Mouse (Mus musculus) liver, embryonic 15.5 days (tissue): ENCODE results near the gene Senp5. TPM values are rescaled to one million over a fixed set of nuclear protein-coding genes. Genes with fewer than 3 reads are reported as not detected.
A peak's percentile ranks its signal among the peaks of the same experiment; 100 is the strongest.

ENCODE experiments used
- ATAC-seq: fragments of 200-750 bp; cut with Nextera tagmentation; 2 replicates; pipeline ENCODE4 v1.8.0; 2017; ENCODE audit warnings: moderate number of reproducible peaks, mild to moderate bottlenecking, moderate library complexity; ENCODE audit not compliant: insufficient read depth
- H3K27ac ChIP-seq: fragments of 300-500 bp; sonication (generic); replicated peaks from 2 replicates; pipeline ENCODE4 v1.5.1; 2015; ENCODE audit warnings: mild to moderate bottlenecking, inconsistent platforms
- H3K27me3 ChIP-seq: fragments of 300-500 bp; sonication (generic); 2 replicates; pipeline ENCODE4 v1.6.1; 2015; ENCODE audit warnings: mild to moderate bottlenecking, inconsistent platforms
- H3K36me3 ChIP-seq: fragments of 300-500 bp; sonication (generic); replicated peaks from 2 replicates; pipeline ENCODE4 v1.6.1; 2015; ENCODE audit warnings: moderate library complexity, mild to moderate bottlenecking, inconsistent platforms
- H3K4me1 ChIP-seq: fragments of 300-500 bp; sonication (generic); replicated peaks from 2 replicates; pipeline ENCODE4 v1.6.1; 2015; ENCODE audit warnings: inconsistent platforms
- H3K4me2 ChIP-seq: fragments of 300-500 bp; sonication (generic); 2 replicates; pipeline ENCODE4 v1.6.1; 2015; ENCODE audit warnings: moderate library complexity, mild to moderate bottlenecking, inconsistent platforms
- H3K4me3 ChIP-seq: fragments of 300-500 bp; sonication (generic); replicated peaks from 2 replicates; pipeline ENCODE4 v1.5.1; 2015; ENCODE audit warnings: mild to moderate bottlenecking, inconsistent platforms
- H3K9ac ChIP-seq: fragments of 300-500 bp; sonication (generic); 2 replicates; pipeline ENCODE4 v1.6.1; 2015; ENCODE audit warnings: moderate library complexity, mild to moderate bottlenecking, inconsistent platforms
- H3K9me3 ChIP-seq: fragments of 300-500 bp; sonication (generic); replicated peaks from 2 replicates; pipeline ENCODE4 v1.6.1; 2016; ENCODE audit warnings: inconsistent platforms
- WGBS: fragments of 180-500 bp; shearing (Covaris S2); methylation state at CpG from one replicate; pipeline ENCODE4 v1.1.7; 2015; ENCODE audit warnings: mixed read lengths; ENCODE audit not compliant: insufficient replicate concordance; 5-methylcytosine and 5-hydroxymethylcytosine counted together
- polyA plus RNA-seq: library from polyadenylated mRNA; unstranded; fragments of >200 nt; fragmentation: Nextera tagmentation; extraction: Ambion mirVana; gene quantifications from 2 replicates; pipeline ENCODE4 v1.2.1, GENCODE M21; 2015

Gene Senp5
- 4.7 and 5.1 TPM in 2 replicates for polyA plus RNA-seq

DNA sequence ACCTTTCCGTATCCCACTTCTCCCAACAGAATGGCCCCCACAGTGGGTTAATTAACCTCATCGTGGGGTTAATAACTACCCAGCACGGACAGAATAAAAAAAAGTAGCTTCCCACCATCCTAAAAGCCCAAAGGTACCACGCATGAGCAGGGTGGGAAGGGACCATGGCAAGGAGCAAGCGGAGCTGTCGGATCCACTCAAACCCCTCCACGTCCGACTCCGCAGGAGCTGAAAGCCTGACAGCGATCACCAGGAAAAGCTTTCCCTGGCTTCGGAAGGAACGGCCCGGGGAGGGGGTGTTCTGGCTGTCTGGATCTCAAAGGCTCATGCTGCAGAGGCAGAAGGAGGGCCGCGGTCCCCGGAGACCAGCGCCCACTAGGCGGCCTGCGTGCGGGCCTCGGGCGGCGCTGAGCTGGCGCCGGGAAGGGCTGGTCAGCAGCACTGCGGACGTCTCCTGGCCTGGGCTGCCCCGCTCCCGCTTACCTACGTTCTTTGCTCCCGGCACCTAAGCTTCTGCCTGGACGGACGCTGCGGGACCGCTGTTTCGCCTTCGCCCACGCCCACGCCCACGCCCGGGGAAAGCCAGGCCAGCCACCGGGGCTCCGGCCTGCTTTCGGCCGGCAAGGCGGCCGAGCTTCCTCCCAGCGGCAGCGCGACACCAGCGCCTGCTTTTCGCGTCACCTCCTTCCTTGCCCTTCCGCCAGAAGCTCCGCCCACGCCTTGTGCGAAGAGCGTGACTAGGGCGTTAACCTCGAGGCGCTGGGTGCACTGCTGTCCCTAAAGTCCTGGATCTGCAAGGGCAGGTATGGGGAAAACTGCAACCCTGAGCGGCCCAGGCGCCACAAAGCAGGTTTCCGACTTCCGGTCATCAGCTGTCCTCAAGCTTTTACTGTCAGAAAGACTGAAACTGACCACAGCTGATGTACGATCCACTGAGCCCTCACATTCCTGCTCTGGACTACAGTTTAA, at the start of gene Senp5:
Gene Senp5, minus strand, starts transcription at position 779 of the 969 bp plus-strand sequence.
- under 1% methylated on average over 66 of the region's 66 CpGs for WGBS
- H3K36me3 ChIP-seq: no peaks in the 10 kb centered on the region; the same call in 1 of the 2 replicates
- ATAC-seq: peak; percentile 93
- peak within 1 kb of the TSS; percentile 94 for H3K4me2 ChIP-seq
- H3K9ac ChIP-seq: peak within 1 kb of the TSS; percentile 83
- H3K4me1 ChIP-seq: peaks cover 32% of the 10 kb centered on the region
- H3K27me3 ChIP-seq: no peaks in the 10 kb centered on the region
- no peaks in the 10 kb centered on the region for H3K9me3 ChIP-seq
- H3K27ac ChIP-seq: peak within 1 kb of the TSS; percentile 85
- peak within 1 kb of the TSS; percentile 82 for H3K4me3 ChIP-seq

DNA sequence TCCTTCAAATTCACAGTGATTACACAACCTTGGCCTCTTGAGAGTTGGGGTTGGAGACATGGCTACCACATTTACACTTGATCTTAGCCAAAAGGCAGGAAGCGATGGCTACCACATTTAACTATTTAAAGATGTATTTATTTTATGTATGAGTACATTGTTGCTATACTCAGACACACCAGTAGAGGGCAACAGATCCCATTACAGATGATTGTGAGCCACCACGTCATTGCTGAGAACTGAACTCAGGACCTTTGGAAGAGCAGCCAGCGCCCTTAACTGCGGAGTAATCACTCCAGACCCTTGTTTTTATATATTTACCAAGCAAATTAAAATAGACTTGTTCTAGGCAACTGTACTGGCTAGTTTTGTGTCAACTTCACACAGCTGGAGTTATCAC, 39.3 kb upstream of the Senp5 start:
- H3K9ac ChIP-seq: no peak overlapping the region
- 74% methylated on average over 4 of the region's 4 CpGs for WGBS
- H3K27me3 ChIP-seq: no peaks in the 10 kb centered on the region
- no peaks in the 10 kb centered on the region for H3K4me1 ChIP-seq
- no peak overlapping the region for H3K27ac ChIP-seq
- no peaks in the 10 kb centered on the region for H3K9me3 ChIP-seq
- H3K36me3 ChIP-seq: peaks cover 73% of the 10 kb centered on the region
- H3K4me3 ChIP-seq: no peak overlapping the region
- no peak for ATAC-seq
- H3K4me2 ChIP-seq: no peak overlapping the region

DNA sequence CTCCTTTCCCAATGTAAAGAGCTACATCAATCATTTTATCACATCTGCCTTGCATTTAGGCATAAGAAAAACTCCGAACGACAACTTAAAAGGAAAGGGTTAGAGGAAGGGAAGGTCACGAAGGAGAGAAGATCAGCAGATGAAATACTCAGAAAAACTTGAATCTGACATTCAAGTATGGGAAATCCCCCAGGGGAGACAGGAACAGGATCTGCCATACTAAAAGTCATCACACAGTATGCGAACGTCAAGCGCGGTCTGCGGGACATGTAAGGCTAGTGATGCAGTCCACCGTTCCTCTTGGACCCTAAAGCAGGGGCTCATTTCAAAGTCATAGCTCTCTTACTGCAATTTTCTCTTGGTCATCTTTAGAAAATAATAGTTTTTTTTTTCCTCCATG, 16.6 kb upstream of the Senp5 start:
- H3K27ac ChIP-seq: no peak overlapping the region
- ATAC-seq: no peak
- H3K4me3 ChIP-seq: no peak overlapping the region
- peaks cover 59% of the 10 kb centered on the region for H3K36me3 ChIP-seq
- no peak overlapping the region for H3K4me2 ChIP-seq
- H3K9me3 ChIP-seq: no peaks in the 10 kb centered on the region
- no peaks in the 10 kb centered on the region for H3K27me3 ChIP-seq
- H3K4me1 ChIP-seq: no peaks in the 10 kb centered on the region
- WGBS: 91% methylated on average over 9 of the region's 9 CpGs
- no peak overlapping the region for H3K9ac ChIP-seq

DNA sequence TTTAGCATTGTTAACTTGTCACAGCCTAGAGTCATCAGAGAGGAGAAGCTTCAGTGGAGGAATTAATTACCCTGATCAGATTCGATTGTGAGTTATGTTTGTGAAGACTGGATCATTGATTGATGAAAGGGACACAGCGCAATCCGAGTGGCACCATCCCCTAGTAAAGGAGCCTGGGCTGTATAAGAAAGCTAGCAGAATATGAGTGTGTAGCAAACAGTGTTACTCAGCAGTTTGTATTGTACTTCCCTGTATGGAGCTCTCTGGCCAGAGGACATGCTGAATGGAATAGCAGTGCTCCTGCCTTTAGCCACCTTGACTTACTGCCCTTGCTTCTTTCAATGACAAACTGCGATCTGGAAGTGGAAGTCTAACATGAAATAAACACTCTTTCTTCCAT, 7.2 kb upstream of the Senp5 start:
- no peak overlapping the region for H3K27ac ChIP-seq
- ATAC-seq: no peak
- no peaks in the 10 kb centered on the region for H3K4me1 ChIP-seq
- WGBS: 60% methylated on average over 4 of the region's 4 CpGs
- H3K27me3 ChIP-seq: no peaks in the 10 kb centered on the region
- no peak overlapping the region for H3K4me2 ChIP-seq
- no peaks in the 10 kb centered on the region for H3K9me3 ChIP-seq
- H3K9ac ChIP-seq: no peak overlapping the region
- no peak overlapping the region for H3K4me3 ChIP-seq
- no peaks in the 10 kb centered on the region for H3K36me3 ChIP-seq

DNA sequence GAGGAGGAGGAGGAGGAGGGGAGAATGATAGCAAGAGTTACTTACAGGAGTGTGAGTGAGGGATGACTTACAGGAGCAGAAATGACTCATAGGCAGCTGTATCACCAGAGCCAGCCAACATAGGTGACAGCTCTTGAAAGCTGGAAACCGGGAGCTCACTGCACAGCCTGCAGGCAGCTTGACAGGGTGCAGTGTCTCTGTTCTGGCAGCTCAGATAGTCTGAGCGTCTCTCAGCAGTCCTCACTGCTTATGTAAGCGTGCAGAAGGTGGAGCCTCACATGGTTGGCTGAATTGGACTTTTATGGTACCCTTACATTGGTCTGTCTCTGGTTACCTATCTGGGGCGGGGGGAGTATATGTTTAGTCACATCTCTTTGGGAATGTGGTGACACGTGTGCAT, 6.8 kb upstream of the Senp5 start:
- Histone ChIP-seq H3K4me3 (no peak overlapping the region), H3K36me3 (no peaks in the 10 kb centered on the region), H3K27me3 (no peaks in the 10 kb centered on the region), H3K9ac (no peak overlapping the region), H3K27ac (no peak overlapping the region), H3K4me2 (peak overlapping the region; percentile 23; the same call in 1 of the 2 replicates), H3K9me3 (no peaks in the 10 kb centered on the region), H3K4me1 (no peaks in the 10 kb centered on the region)
- peak; percentile 42; the same call in 1 of the 2 replicates for ATAC-seq
- WGBS: 30% methylated on average over 5 of the region's 5 CpGs

DNA sequence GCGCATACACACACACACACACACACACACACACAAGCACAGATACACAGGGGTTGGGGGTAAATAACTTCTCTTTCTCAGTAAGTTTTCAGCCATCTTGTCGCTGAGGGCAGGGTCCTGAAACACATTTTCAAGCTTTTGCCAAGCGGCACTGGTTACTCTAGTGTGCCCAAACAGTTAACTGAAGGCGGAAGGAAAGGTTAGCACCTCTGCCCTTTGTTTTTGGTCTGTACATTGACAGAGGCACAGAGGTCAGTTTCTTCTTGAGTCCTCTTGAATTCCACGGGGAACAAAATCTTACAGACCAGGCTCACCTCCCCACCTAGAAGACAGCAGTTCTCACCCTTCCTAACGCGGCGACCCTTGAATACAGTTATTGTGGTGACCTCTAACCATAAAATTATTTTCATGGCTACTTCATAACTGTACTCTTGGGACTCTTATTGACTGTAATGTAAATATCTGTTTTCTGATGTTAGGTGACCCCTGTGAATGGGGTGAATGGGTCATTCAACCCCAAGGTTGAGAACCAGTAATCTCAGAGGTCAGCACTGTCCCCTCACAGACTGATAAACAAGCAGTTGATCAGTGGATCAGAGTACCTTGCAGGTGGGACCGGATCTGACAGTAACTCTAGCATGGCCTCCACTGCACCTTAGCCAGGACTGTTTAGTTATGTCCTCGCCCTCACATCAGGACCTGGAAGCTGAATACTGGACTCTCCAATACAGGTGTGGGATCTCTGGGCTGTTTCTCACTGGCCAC, 5.6 kb upstream of the Senp5 start:
- H3K4me3 ChIP-seq: no peak overlapping the region; the same call in 1 of the 2 replicates
- no peaks in the 10 kb centered on the region for H3K27me3 ChIP-seq
- WGBS: 59% methylated on average over 10 of the region's 10 CpGs
- no peak overlapping the region for H3K9ac ChIP-seq
- ATAC-seq: peak; percentile 56; the same call in 1 of the 2 replicates
- H3K4me2 ChIP-seq: peak overlapping the region; percentile 29
- no peaks in the 10 kb centered on the region for H3K36me3 ChIP-seq
- peaks cover 1% of the 10 kb centered on the region for H3K4me1 ChIP-seq
- H3K9me3 ChIP-seq: no peaks in the 10 kb centered on the region
- peak overlapping the region; percentile 62 for H3K27ac ChIP-seq

DNA sequence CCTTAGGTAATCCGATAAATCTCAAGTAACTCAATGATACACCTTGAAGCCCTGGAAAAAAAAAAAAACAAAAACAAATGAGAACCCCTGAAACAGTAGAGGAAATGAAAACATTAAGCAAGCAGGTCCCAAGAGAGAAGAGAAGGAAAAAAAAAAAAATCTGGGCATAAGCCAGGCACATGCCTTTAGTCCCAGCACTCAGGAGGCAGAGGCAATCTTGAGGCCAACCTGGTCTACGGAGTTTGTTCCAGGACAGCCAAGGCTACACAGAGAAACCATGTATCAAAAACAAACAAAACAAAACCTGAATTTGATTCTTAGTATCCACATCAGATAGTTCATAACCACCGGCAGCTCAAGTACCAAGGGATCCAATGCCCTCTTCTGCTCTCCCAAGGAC, 1.6 kb upstream of the Senp5 start:
- no peak overlapping the region for H3K9ac ChIP-seq
- no peak overlapping the region for H3K27ac ChIP-seq
- no peak for ATAC-seq
- no peaks in the 10 kb centered on the region for H3K36me3 ChIP-seq
- WGBS: 83% methylated on average over 3 of the region's 3 CpGs
- no peak overlapping the region for H3K4me2 ChIP-seq
- no peaks in the 10 kb centered on the region for H3K9me3 ChIP-seq
- H3K27me3 ChIP-seq: no peaks in the 10 kb centered on the region
- H3K4me1 ChIP-seq: peaks cover 29% of the 10 kb centered on the region
- no peak overlapping the region for H3K4me3 ChIP-seq

DNA sequence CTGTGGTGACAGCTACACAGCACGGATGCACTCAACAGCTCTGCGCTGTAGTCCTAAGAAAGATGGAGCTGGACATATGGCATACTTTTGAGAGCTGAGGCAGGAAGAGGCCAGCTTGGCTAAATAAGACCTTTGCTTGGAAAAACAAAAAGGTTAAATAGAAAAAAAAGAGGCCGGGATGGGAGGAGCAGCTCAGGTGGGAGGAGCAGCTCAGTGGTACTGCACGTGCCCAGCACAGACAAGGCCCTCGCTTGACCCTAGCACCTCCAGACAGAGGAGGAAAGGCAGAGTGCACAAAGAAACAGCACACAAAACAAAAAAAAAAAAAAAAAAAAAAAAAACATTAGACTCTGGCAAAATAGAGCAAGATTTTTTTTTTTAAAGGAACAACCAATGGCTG, 6.7 kb downstream of the Senp5 start:
- H3K27ac ChIP-seq: no peak overlapping the region
- H3K4me3 ChIP-seq: no peak overlapping the region
- peak; percentile 49 for ATAC-seq
- no peak overlapping the region for H3K4me2 ChIP-seq
- peaks cover 12% of the 10 kb centered on the region for H3K4me1 ChIP-seq
- WGBS: 74% methylated on average over 5 of the region's 5 CpGs
- H3K9ac ChIP-seq: no peak overlapping the region
- H3K27me3 ChIP-seq: no peaks in the 10 kb centered on the region
- H3K9me3 ChIP-seq: no peaks in the 10 kb centered on the region
- H3K36me3 ChIP-seq: peaks cover 5% of the 10 kb centered on the region; the same call in 1 of the 2 replicates

DNA sequence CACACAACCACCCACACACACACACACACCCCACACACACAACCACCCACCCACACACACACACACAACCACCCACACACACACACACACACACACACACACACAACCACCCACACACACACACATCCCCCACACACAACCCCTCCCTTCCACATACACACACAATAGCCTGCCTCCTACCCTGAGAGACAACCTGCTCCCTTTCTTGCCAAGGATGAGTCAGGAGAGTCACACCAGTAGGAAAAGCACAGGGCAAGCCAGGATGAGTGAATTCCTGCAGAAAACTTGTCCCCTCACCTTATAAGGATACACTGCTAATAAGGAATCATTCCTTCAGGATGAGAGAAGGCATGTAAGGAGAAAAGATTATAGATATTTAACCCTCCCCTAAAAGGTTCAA, 9.1 kb downstream of the Senp5 start:
- Histone ChIP-seq H3K4me1 (0 out of 2 replicates have a peak, but pooled peaks cover 3% of the 10 kb centered on the region), H3K9me3 (no peaks in the 10 kb centered on the region), H3K4me3 (no peak overlapping the region), H3K9ac (no peak overlapping the region), H3K27ac (no peak overlapping the region; the same call in 1 of the 2 replicates), H3K4me2 (no peak overlapping the region), H3K36me3 (peaks cover 17% of the 10 kb centered on the region), H3K27me3 (no peaks in the 10 kb centered on the region)
- ATAC-seq: no peak

DNA sequence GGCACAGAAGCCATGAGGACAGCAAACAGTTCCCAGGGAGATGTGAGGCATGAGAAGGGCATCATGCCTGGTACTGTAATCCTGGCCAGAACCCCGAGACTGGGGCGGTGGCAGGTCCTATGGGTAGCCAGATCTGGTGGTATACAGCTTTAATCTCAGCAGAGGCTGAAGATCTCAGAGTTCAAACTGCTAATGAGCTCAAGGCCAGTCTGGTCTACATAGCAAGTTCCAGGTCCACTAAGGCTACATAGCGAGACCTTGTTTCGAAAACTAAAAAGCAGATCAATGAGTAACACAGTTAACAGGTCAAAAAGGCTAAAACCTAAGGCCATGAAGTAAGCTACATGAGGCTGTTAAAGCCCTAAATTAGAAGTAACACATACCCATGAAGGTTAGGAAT, 9.9 kb downstream of the Senp5 start:
- H3K9me3 ChIP-seq: no peaks in the 10 kb centered on the region
- no peak overlapping the region for H3K4me3 ChIP-seq
- ATAC-seq: 0 out of 2 replicates have a peak, but pooled peaks have one; percentile 12
- H3K4me1 ChIP-seq: 0 out of 2 replicates have a peak, but pooled peaks cover 3% of the 10 kb centered on the region
- H3K27me3 ChIP-seq: no peaks in the 10 kb centered on the region
- no peak overlapping the region for H3K4me2 ChIP-seq
- H3K36me3 ChIP-seq: peaks cover 25% of the 10 kb centered on the region; the same call in 1 of the 2 replicates
- WGBS: 84% methylated on average over 4 of the region's 4 CpGs
- no peak overlapping the region for H3K9ac ChIP-seq
- H3K27ac ChIP-seq: peak overlapping the region; percentile 51; the same call in 1 of the 2 replicates

DNA sequence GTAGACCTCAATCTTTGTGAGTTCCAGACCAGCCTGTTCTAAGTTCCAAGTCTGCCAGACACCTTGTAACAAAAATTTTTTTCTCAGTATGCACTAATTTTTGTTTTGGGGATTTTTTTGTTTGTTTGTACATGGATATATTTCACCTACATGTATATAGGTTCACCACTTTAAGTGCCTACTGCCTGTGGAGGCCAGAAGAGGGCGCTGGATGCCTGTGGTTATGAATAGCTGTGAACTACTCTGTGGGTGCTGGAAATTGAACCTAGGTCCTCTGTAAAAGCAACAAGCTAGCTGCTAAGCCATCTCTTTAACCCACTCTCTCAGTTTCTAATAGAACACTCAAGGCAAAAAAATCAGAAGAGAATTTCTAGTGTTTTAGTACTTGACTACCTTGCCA, 11.0 kb downstream of the Senp5 start:
- H3K27ac ChIP-seq: no peak overlapping the region

More for the DNA sequence above, 11.0 kb downstream of the Senp5 start:
- no peak overlapping the region for H3K9ac ChIP-seq
- H3K4me3 ChIP-seq: no peak overlapping the region
- H3K9me3 ChIP-seq: no peaks in the 10 kb centered on the region
- no peak for ATAC-seq
- WGBS: 53% methylated on average over 1 of the region's 1 CpGs
- 0 out of 2 replicates have a peak, but pooled peaks cover 3% of the 10 kb centered on the region for H3K4me1 ChIP-seq
- H3K4me2 ChIP-seq: no peak overlapping the region
- H3K36me3 ChIP-seq: peaks cover 28% of the 10 kb centered on the region
- H3K27me3 ChIP-seq: no peaks in the 10 kb centered on the region
